Mouse (Mus musculus) bone marrow, adult 2 months (tissue): ENCODE results near the gene Cit. TPM values are rescaled to one million over a fixed set of nuclear protein-coding genes. Genes with fewer than 3 reads are reported as not detected.
A peak's percentile ranks its signal among the peaks of the same experiment; 100 is the strongest.
"Not testable (repeated sequence)": the region's sequence is repeated elsewhere in the genome, so short reads cannot be mapped to it uniquely, and the experiment has no call there.

Source experiments
- H3K27ac ChIP-seq: fragments of 200-500 bp; 2 replicates; pipeline ENCODE4 v1.5.1; 2012; ENCODE audit warnings: low read depth, mild to moderate bottlenecking, control low read depth, inconsistent platforms, low read length; ENCODE audit not compliant: control insufficient read depth, poor library complexity, insufficient read depth
- H3K4me1 ChIP-seq: fragments of 200-500 bp; 2 replicates; pipeline ENCODE4 v1.6.1; 2011; ENCODE audit warnings: low read length; ENCODE audit not compliant: control insufficient read depth, insufficient read depth
- H3K4me3 ChIP-seq: fragments of 200-500 bp; replicated peaks from 2 replicates; pipeline ENCODE3; 2011; ENCODE audit warnings: mild to moderate bottlenecking, low read depth, low read length, control low read depth; ENCODE audit not compliant: control insufficient read depth
- CTCF ChIP-seq: fragments of 200-500 bp; IDR thresholded peaks from 2 replicates; pipeline ENCODE4 v1.5.1; 2011; ENCODE audit warnings: low read length, control low read depth; ENCODE audit not compliant: control insufficient read depth, insufficient read depth
- POLR2A ChIP-seq: fragments of 200-500 bp; IDR thresholded peaks from 2 replicates; pipeline ENCODE4 v1.6.1; 2011; ENCODE audit warnings: low read depth, mild to moderate bottlenecking, control low read depth, low read length, borderline replicate concordance; ENCODE audit not compliant: control insufficient read depth
- WGBS: fragments of 180-500 bp; shearing (Covaris S2); methylation state at CpG from one replicate; pipeline ENCODE4 v1.1.7; 2018; 5-methylcytosine and 5-hydroxymethylcytosine counted together
- polyA plus RNA-seq: library from polyadenylated mRNA; stranded (reverse); fragments of >200 nt; gene quantifications from 2 replicates; pipeline ENCODE4 v1.2.4, GENCODE M21; 2011; ENCODE audit warnings: low replicate concordance; ENCODE audit not compliant: missing spikeins, insufficient read depth, insufficient read length

Gene Cit
- polyA plus RNA-seq, 1 experiment: 76.2 TPM

- WGBS: 76% methylated on average over 7 of the region's 7 CpGs
- no peak overlapping the region for H3K4me3 ChIP-seq
- no peak for TF ChIP-seq POLR2A
- no peak for TF ChIP-seq CTCF
- H3K4me1 ChIP-seq: no peaks in the 10 kb centered on the region; the same call in 1 of the 2 replicates
- no peak overlapping the region for H3K27ac ChIP-seq
Measured at GRCm38 (mm10) chr5:115821910-115822309, 23.2 kb upstream of the Cit start.

GRCm38 (mm10) chr5:115832754-115833153, 12.3 kb upstream of the Cit start:
- 86% methylated on average over 2 of the region's 2 CpGs for WGBS

GRCm38 (mm10) chr5:115833806-115834205, 11.3 kb upstream of the Cit start:
- H3K27ac ChIP-seq, H3K4me3 ChIP-seq: not testable (repeated sequence)

More at GRCm38 (mm10) chr5:115832754-115833153, 12.3 kb upstream of the Cit start:
- TF ChIP-seq CTCF (no peak), POLR2A (no peak)
- Histone ChIP-seq H3K27ac (no peak overlapping the region), H3K4me1 (no peaks in the 10 kb centered on the region), H3K4me3 (no peak overlapping the region)

GRCm38 (mm10) chr5:115835291-115835690, 9.8 kb upstream of the Cit start:
- no peak overlapping the region for H3K27ac ChIP-seq
- 42% methylated on average over 7 of the region's 7 CpGs for WGBS
- no peaks in the 10 kb centered on the region for H3K4me1 ChIP-seq
- H3K4me3 ChIP-seq: no peak overlapping the region
- TF ChIP-seq CTCF (peak; percentile 39; the same call in 1 of the 2 replicates), POLR2A (no peak)

More at GRCm38 (mm10) chr5:115833806-115834205, 11.3 kb upstream of the Cit start:
- not testable (repeated sequence) for H3K4me1 ChIP-seq

- Histone ChIP-seq H3K4me3 (no peak overlapping the region), H3K27ac (no peak overlapping the region), H3K4me1 (no peaks in the 10 kb centered on the region)
- 66% methylated on average over 6 of the region's 6 CpGs for WGBS
- TF ChIP-seq CTCF (no peak), POLR2A (no peak)
Measured at GRCm38 (mm10) chr5:115838059-115838458, 7.0 kb upstream of the Cit start.

- 23% methylated on average over 5 of the region's 5 CpGs for WGBS
- H3K4me1 ChIP-seq: no peaks in the 10 kb centered on the region
- TF ChIP-seq CTCF: no peak
- TF ChIP-seq POLR2A: no peak
- H3K4me3 ChIP-seq: no peak overlapping the region
- H3K27ac ChIP-seq: no peak overlapping the region
Measured at GRCm38 (mm10) chr5:115840453-115840852, 4.6 kb upstream of the Cit start.

- Histone ChIP-seq H3K4me1 (no peaks in the 10 kb centered on the region; the same call in 1 of the 2 replicates), H3K4me3 (no peak overlapping the region), H3K27ac (no peak overlapping the region)
- TF ChIP-seq POLR2A (no peak), CTCF (no peak)
- 81% methylated on average over 12 of the region's 12 CpGs for WGBS
Measured at GRCm38 (mm10) chr5:115840946-115841775, 3.9 kb upstream of the Cit start.

- peak overlapping the region; percentile 73 for H3K4me3 ChIP-seq
- H3K27ac ChIP-seq: peak overlapping the region; percentile 27
- no peaks in the 10 kb centered on the region; the same call in 1 of the 2 replicates for H3K4me1 ChIP-seq
- TF ChIP-seq CTCF (no peak), POLR2A (no peak)
- under 1% methylated on average over 12 of the region's 12 CpGs for WGBS
Measured at GRCm38 (mm10) chr5:115844368-115844765, 711 bp upstream of the Cit start.

- H3K4me3 ChIP-seq: peak overlapping the region; percentile 73
- TF ChIP-seq CTCF (no peak), POLR2A (no peak)
- 43% methylated on average over 8 of the region's 8 CpGs for WGBS
- H3K4me1 ChIP-seq: no peaks in the 10 kb centered on the region; the same call in 1 of the 2 replicates
- 0 out of 2 replicates have a peak overlapping the region, but pooled peaks have one; percentile 11 for H3K27ac ChIP-seq
Measured at GRCm38 (mm10) chr5:115845635-115846174, 627 bp downstream of the Cit start.
